21 mouse cellular contexts compared by ENCODE assay signal in the genomic region with DNA sequence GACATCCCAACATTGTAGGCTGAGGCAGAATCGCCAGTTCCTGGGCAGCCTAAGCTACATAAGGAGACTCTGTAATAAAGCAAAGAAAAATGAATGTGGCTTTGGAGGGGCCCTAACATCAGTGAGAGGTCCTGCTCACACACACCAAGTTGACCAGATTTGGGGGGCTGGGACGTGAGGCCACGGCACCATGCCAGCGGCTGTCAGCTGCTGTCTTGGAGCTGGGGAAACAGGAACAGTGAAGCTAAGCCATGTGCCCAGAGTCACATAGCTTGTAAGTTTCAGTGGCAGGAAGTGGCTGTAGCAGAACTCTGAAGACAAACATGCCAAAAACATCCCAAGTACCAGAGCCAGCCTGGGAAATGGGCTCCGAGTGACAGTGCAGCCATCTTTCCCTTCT. TPM values are rescaled to one million over a fixed set of nuclear protein-coding genes. Genes with fewer than 3 reads are reported as not detected.
A peak's percentile ranks its signal among the peaks of the same experiment; 100 is the strongest.
DNase-seq lines count a peak whose midpoint lies in the region; ATAC-seq and TF ChIP-seq lines count a peak whose summit lies in the region.
"Had no signal": no experiment of that assay in that cellular context is flagged by ENCODE, and none has a peak within 500 bp of the region (broad histone marks: within the 10 kb centered on the region; RNA-seq: fewer than 3 reads in every experiment).

No protein-coding gene starts in this region.

- H3K36me3 ChIP-seq in lung, embryonic 14.5 days (ENCODE audit: insufficient read depth), result no peaks in the 10 kb centered on the region
- H3K36me3 ChIP-seq: embryonic facial prominence, embryonic 13.5 days; embryonic facial prominence, embryonic 15.5 days; forebrain, embryonic 10.5 days; forebrain, embryonic 12.5 days had no signal

- no peak for TF ChIP-seq CTCF in lung, embryonic 14.5 days (IDR thresholded peaks at IDR 0.05; ENCODE audit: low read depth)

- 65% methylated on average over 5 of the region's 5 CpGs for WGBS in lung, embryonic 14.5 days

- H3K27ac ChIP-seq in lung, embryonic 14.5 days (ENCODE audit: low read depth), result no peak overlapping the region
- H3K27ac ChIP-seq: embryonic facial prominence, embryonic 13.5 days; embryonic facial prominence, embryonic 15.5 days; forebrain, embryonic 10.5 days; forebrain, embryonic 12.5 days had no signal

- DNase-seq in lung, embryonic 14.5 days, result peak; percentile 24
- DNase-seq in lung, postnatal 25 days (ENCODE audit: low spot score), result no peak
- peak; percentile 36 for DNase-seq in testis, postnatal 10 days (ENCODE audit: low spot score)
- DNase-seq in testis, postnatal 14 days (ENCODE audit: low spot score), result no peak
- DNase-seq in kidney, adult 9 months, result no peak
- DNase-seq: adrenal gland, adult 2 months; adrenal gland, postnatal 10 days; adrenal gland, postnatal 25 days; cerebellum, adult 11 months; cerebellum, adult 18-20 months; cerebellum, adult 8-10 months; cerebellum, adult 9-11 months; cerebellum, postnatal 36 days; embryo, embryonic 11 days had no signal

- H3K4me3 ChIP-seq in lung, embryonic 14.5 days (ENCODE audit: low read depth, low read length), result no peak overlapping the region
- H3K4me3 ChIP-seq: embryonic facial prominence, embryonic 13.5 days; embryonic facial prominence, embryonic 15.5 days; erythroblast, embryonic 14.5 days; forebrain, embryonic 10.5 days; forebrain, embryonic 12.5 days had no signal

- no peak overlapping the region for H3K9ac ChIP-seq in lung, embryonic 14.5 days
- H3K9ac ChIP-seq: embryonic facial prominence, embryonic 13.5 days; embryonic facial prominence, embryonic 15.5 days; forebrain, embryonic 12.5 days had no signal

- ATAC-seq in lung, embryonic 14.5 days (ENCODE audit: insufficient read depth), result no peak
- ATAC-seq: forebrain, embryonic 14.5 days; forebrain, embryonic 16.5 days had no signal

- no peaks in the 10 kb centered on the region for H3K9me3 ChIP-seq in lung, embryonic 14.5 days (ENCODE audit: low read depth, low read length)
- H3K9me3 ChIP-seq: embryonic facial prominence, embryonic 13.5 days; embryonic facial prominence, embryonic 15.5 days; forebrain, embryonic 10.5 days; forebrain, embryonic 12.5 days had no signal

- no peaks in the 10 kb centered on the region for H3K27me3 ChIP-seq in lung, embryonic 14.5 days (ENCODE audit: insufficient read depth, low read length)
- H3K27me3 ChIP-seq: embryonic facial prominence, embryonic 13.5 days; embryonic facial prominence, embryonic 15.5 days; forebrain, embryonic 12.5 days had no signal

- H3K4me2 ChIP-seq in lung, embryonic 14.5 days, result no peak overlapping the region
- H3K4me2 ChIP-seq: embryonic facial prominence, embryonic 13.5 days; embryonic facial prominence, embryonic 15.5 days; forebrain, embryonic 12.5 days had no signal

- H3K4me1 ChIP-seq in lung, embryonic 14.5 days (ENCODE audit: insufficient read depth), result 0 out of 2 replicates have a peak, but pooled peaks cover 3% of the 10 kb centered on the region
- H3K4me1 ChIP-seq: embryonic facial prominence, embryonic 15.5 days had no signal

RNA-seq across cellular contexts. Expression of gene Kcnj12, which starts 42.6 kb away (rescaled TPM):
- 0.26 and 0.30 TPM in 2 replicates for polyA plus RNA-seq in lung, embryonic 14.5 days (2014; fragmentation: Nextera tagmentation; extraction: Ambion mirVana)

RNA-seq across cellular contexts. Expression of gene Map2k3, which starts 48.0 kb away (rescaled TPM):
- 100.0 and 102 TPM in 2 replicates for polyA plus RNA-seq in lung, embryonic 14.5 days (2014; fragmentation: Nextera tagmentation; extraction: Ambion mirVana)

Comparison
In these comparisons a context has a peak if more than half of its experiments do, and no peak if none do; other contexts are left out.
1. DNase-seq: peak in lung, embryonic 14.5 days (single experiment) and testis, postnatal 10 days (single experiment); none in lung, postnatal 25 days (single experiment), testis, postnatal 14 days (single experiment) and kidney, adult 9 months (single experiment).